Mouse (Mus musculus) lung, adult 18-20 months (tissue): ENCODE results near the gene Abca7.

Experiments used
- DNase-seq, 2 experiments: peaks; one replicate each; pipeline ENCODE4 v3.0.0; 2022; ENCODE audit warnings: mixed read lengths in 2 of 2

Gene Abca7

DNA sequence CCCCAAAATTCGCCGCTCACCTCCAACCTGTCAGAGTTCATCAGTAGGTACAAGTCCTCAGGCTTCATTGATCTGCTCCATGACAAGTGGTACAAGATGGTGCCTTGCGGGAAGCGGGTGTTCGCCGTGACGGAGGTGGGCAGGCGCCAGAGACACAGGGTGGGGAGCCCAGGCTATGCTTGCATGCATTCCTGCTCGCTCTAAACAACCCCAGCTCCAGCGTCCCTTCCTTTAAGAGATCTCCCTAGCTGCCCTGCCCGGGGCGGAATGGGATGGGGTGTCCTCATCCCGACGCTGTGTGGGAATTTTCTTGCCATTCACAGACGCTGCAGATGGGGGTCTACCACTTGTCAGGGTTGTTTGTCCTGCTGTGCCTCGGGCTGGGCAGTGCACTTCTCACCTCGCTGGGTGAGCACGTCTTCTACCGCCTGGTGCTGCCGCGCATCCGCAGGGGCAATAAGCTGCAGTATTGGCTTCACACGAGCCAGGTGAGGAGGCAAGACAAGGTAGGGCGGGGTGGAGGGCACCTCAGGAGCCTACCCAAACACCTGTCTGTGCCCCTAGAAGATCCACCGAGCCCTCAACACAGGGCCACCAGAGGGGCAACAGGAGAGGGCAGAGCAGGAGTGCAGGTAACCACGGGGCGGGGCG lies 20.1 kb upstream of the Abca7 start:
- no peak for DNase-seq

- DNase-seq = no peak
Observed at GRCm38 (mm10) chr10:79976722-79977107, 19.6 kb upstream of the Abca7 start.

DNA sequence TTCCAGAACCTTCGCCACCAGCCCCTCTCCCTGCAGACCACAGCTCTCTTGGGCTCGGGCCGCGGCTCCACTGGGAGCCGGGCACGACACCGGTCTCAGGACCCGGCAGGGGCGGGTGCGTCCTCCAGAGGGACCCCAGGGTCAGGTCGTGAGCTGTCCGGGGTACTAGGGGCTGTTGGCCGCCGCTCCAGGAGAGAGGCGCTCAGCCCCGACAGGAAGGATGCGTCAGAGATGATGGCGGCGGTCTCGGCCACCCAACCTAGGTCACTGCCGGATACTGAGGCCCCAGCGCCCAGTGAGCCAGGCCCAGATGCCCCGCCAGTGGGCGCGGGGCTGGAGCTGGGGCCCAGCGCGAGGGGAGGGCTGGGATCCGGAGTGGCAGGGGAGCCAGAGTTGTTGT lies 19.0 kb upstream of the Abca7 start:
- no peak for DNase-seq

DNA sequence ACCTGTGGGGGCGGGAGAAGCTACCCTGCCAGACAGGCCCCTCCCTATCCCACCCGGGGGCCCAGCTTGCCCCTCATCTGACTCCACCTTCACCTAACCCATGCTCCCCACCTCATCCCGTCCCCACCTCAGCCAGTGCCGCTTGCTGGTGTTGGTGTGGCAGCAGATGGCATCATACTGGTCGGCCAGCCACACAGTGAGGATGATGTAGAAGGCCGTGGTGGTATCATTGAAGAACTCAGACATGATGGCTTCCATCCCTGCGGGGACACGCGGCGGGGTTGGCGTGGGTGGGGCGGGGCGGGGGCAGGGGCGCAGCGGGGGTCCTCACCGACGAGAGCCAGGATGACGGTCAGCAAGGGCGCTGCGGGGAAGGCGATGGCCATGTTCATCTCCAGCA lies 18.2 kb upstream of the Abca7 start:
- DNase-seq = no peak

DNA sequence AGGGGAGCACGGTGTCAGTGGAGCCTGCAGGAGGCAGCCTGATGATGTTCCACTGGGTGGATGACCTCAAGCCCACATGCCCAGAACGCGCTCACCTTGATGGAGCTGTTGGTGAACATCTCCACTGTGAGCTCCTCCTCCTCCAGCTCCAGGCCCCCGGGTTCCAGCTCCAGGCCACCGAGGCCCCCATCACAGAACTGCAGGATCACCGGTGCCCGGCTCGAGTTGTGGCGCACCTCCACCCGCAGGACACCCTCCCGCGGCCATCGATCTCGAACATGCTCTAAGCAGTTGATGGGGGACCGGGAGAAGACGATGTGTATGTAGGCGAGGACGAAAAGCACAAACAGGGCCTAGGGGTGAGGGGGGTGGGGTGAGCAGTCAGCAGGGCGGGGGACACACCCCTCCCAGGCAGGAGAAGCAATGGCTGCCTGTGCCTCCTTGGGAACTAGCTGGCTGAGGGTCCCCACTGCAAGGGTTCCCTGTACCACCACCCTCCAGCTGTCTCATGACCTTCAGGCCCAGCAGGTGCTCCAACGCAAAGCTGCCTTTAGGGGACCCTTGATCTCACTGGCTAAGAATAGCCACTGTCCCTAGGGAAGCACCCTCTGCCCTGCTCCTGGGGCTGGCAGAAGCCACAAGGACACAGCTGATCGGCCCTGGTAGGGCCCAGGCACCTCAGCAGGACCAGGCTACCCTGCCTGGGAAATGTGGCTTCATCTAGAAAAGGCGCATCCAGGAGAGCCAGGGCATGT lies 16.7 kb upstream of the Abca7 start:
- DNase-seq = no peak

- no peak for DNase-seq
Observed at GRCm38 (mm10) chr10:79983205-79983604, 13.1 kb upstream of the Abca7 start.

- DNase-seq = peak; percentile 67 to 72
Observed at GRCm38 (mm10) chr10:79983670-79984069, 12.6 kb upstream of the Abca7 start.

DNA sequence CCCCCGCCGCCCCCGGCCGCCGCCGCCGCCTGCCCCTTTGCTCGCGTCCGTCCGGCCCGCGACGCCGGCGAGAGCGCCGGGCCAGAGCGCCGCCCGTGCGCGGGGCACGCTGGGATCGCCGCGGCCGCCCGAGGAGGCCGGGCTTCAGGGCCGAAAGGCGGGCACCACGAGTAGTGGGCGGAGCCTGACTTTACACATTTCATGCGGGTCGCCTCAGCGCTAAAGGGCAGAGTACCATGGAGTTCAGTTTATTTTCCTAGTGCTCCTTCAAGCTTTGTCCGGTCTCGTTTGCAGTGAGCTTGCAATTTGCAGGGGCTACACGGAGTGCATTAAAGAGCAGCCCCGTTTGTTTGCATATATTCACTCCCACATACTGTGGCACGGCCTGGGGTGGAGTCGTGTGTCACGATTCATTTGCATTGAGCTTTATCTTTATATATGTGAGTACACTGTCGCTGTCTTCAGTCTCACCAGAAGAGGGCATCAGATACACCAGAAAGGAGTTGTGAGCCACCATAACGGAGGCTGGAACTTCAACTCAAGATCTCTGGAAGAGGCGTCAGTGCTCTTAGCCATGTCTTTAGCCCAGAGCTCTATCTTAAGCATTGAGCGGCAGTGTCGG lies 12.0 kb upstream of the Abca7 start, which contains the start of gene Tmem259:
Gene Tmem259, minus strand, starts transcription at position 136 of the 622 bp plus-strand sequence.
- DNase-seq = peak; percentile 87 to 88

- peak; percentile 98 to 99 for DNase-seq
Observed at GRCm38 (mm10) chr10:79984871-79985270, 11.4 kb upstream of the Abca7 start.

DNA sequence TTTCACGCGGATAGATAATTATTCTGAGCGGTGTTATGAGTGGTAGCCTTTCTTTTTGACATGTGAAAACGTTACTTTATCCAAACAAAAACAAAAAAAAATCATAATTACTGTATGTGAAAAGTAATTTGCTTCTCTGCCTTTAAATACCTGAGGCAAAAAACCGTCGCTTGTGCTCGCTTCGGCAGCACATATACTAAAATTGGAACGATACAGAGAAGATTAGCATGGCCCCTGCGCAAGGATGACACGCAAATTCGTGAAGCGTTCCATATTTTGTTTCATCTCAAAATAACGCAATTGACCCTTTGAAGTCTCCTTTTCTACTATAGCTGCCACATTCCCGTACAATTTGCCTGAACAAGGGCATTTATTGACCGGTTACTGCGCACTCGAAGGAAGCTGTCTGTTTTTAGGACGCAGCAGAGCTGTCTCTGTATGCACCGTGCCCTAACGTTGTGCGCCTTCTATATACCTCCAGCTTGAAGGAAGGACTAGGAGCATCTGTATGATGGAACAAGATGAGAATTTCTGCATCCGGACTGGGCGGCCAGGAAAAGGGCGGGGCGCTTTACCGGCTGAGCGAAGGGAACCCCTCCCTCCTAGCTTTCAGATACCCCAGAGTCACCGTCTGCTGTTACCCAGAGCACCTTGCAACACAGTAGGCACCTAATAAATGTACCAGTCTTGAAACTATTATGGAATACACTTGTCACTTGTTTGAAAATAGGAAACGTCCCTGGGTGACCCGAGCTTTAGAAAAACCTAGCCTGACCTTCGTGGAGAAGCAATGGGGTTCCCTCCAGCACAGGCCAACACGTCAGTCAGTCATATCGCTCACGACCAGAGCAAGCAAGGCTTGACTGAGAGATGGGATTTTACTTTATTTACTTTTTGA lies 10.7 kb upstream of the Abca7 start:
- peak; percentile 79 to 83 for DNase-seq

- peak; percentile 81 to 85 for DNase-seq
Observed at GRCm38 (mm10) chr10:79986232-79986878, 9.9 kb upstream of the Abca7 start.

DNA sequence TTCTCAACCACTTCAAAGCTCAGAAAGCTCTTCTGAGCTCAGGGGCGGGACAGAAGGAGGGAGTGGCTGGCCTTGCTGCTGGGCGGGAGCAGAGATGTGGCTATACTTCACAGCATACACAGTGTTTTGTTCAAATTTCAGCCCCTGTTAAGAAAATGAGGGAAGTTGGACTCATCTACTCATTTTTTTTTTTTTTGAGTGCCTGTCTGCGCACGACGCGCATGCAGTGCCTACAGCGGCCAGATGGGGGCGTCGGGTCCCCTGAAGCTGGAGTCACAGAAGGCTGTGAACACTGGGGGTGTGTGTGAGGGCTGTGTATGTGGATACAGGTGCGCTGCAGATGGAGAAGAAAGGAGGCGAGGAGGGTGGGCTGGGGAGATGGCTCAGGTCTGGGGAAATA lies 9.3 kb upstream of the Abca7 start:
- peak; percentile 90 to 93 for DNase-seq

DNA sequence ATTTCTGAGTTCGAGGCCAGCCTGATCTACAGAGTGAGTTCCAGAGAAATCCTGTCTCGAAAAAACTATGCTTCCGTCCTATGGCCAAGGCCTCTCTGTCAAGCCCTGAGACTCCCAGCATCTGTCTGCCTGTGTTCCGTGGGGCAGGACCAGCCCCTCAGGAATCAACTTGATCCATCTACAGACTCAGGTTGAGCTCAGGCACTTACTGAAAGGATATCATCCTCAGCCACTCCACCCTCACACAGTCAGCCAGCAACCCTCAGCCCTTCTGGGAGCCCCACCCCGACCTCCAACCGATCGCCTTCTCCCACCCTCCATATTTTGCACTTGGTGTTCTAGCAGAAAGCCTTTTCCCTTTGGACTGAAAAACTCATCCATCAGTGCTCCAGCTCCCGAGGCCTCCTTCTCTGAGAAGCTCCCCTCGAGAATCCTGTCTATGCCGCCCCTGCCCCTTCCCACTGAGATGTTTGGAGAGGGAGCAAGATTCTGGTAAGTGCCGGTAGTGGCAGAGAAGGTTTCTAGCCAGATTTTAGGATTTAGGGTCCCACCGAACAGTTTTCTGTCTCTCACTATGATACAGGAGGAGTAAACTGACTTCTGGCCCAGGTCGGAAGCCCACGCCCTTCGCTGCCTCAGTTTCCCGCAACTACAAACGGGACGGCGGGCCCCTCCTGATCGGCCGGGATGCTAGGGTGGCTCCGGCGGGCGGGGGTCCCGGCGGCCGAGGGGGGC lies 8.4 kb upstream of the Abca7 start:
- peak in 1 of 2 experiments; percentile 36 for DNase-seq

- DNase-seq = peak; percentile 82 to 89
Observed at GRCm38 (mm10) chr10:79988506-79989271, 7.6 kb upstream of the Abca7 start, which contains the start of gene Cnn2. Cnn2 (plus strand) TSS chr10:79988584.

GRCm38 (mm10) chr10:79989272-79989786 lies 7.0 kb upstream of the Abca7 start:
- peak in 1 of 2 experiments; percentile 19 for DNase-seq

DNA sequence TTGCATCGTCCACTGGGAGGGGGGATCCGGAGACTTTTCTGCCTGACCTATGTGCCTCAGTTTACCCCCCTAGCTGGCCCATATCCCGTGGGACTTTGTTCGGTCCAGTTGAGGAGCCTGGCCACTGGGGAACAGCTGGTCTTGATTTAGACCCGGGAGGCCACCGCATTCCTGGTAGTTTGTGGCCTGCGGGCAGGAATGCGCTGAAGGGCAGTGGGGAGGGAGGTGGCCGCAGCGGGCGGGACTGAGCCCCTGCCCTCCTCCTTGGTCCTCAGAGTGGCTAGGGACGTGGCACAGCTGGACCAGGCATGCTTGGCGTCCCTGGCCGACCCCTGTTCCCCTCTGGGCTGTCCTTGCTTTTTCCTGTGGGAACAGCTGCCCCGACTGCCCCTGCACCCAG lies 6.4 kb upstream of the Abca7 start:
- peak; percentile 72 to 81 for DNase-seq

DNA sequence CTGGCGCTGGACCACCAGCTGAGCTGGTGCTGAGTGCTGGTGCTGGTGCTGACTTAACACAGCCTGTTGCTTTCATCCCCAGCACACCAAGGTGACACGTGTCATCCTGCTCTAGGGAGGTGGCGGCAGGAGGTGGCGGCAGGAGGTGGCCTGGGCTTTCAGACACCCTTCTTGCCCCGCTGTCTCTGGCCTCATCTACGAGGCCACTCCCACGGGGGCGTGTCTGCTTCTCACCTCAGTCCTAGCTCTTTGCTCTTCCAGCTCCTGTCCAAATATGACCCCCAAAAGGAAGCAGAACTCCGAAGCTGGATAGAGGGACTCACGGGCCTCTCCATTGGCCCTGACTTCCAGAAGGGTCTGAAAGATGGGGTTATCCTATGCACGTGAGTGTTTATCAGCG lies 5.2 kb upstream of the Abca7 start:
- no peak for DNase-seq

- DNase-seq = no peak
Observed at GRCm38 (mm10) chr10:79991548-79991947, 4.7 kb upstream of the Abca7 start.

DNA sequence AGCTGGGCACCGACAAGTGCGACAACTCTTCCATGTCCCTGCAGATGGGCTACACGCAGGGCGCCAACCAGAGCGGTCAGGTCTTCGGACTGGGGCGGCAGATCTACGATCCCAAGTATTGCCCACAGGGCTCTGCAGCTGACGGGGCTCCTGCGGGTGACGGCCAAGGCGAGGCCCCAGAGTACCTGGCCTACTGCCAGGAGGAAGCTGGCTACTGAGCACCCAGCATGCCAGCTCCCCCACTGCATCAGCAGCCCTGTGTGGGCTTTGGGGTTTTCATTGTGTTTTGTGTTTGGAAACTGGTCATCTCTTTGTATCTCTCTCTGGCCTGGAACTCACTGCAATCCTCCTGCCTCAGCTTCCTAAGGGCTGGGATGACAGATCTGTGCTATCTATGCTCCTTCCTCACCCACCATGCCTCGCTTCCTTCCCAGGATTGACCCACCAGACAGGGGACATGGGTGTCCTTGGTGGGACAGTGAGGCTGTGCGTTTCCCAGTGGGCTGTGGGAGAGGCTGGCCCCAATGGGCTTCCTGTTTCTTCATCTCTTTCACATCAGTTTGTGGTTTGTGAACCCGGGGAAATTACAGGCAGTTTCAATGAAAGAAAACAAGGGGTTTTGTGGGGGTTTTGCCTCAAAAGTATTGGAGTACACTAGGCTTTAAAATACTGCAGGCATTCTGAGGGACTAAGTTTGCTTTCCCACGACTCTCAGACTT lies 1.7 kb upstream of the Abca7 start:
- DNase-seq = peak; percentile 63 to 68

GRCm38 (mm10) chr10:79995636-79996035 lies 658 bp upstream of the Abca7 start:
- no peak for DNase-seq
